Mouse (Mus musculus): Measurements from ENCODE around the gene Mcf2. TPM values are rescaled to one million over a fixed set of nuclear protein-coding genes. Genes with fewer than 3 reads are reported as not detected.

Mcf2 gene
- polyA plus RNA-seq, 1 experiment from 2014 or later = 1.7 TPM

- Histone ChIP-seq H3K9me3 (no peaks in the 10 kb centered on the region), H3K4me3 (no peak overlapping the region), H3K27me3 (ENCODE audit: poor library complexity, severe bottlenecking) (no peaks in the 10 kb centered on the region), H3K27ac (no peak overlapping the region), H3K4me1 (peaks cover 10% of the 10 kb centered on the region), H3K36me3 (replicated peaks) (no peaks in the 10 kb centered on the region)
- WGBS = 87% methylated on average over 4 of the region's 4 CpGs
- DNase-seq (ENCODE audit: extremely low spot score, low spot score) = no peak
Observed at GRCm38 (mm10) chrX:60021007-60021406, 157.9 kb downstream of the Mcf2 start.

DNA sequence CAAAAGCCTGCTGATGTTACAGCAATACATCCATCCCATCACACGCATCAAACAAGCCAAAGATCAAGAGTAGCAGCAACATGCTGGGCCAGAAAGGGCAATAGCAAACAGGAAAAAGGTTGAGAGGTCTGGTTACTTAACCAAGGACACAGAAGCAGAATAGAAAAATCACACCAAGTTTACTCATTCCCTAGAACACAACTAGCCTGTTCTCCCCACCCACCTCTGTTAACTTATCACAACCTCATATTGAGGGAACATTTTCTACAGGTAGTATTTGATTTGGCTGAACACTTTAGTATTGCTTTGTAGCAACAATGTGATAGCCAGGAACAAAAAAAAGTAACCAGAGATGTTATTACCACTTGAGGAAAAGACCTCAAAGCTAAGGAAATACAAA, 164.3 kb downstream of the Mcf2 start:
- Histone ChIP-seq H3K4me3 (no peak overlapping the region), H3K27ac (no peak overlapping the region), H3K36me3 (replicated peaks) (no peaks in the 10 kb centered on the region), H3K27me3 (ENCODE audit: poor library complexity, severe bottlenecking) (no peaks in the 10 kb centered on the region), H3K4me1 (no peaks in the 10 kb centered on the region), H3K9me3 (no peaks in the 10 kb centered on the region)
- DNase-seq (ENCODE audit: extremely low spot score, low spot score) = no peak
- WGBS = 100% methylated on average over 1 of the region's 1 CpGs

- DNase-seq (ENCODE audit: extremely low spot score, low spot score) = no peak
- H3K9me3 ChIP-seq = no peaks in the 10 kb centered on the region
- H3K27me3 ChIP-seq (ENCODE audit: poor library complexity, severe bottlenecking) = no peaks in the 10 kb centered on the region
- no peaks in the 10 kb centered on the region for H3K4me1 ChIP-seq
- H3K27ac ChIP-seq = no peak overlapping the region
- no peak overlapping the region for H3K4me3 ChIP-seq
- H3K36me3 ChIP-seq (replicated peaks) = no peaks in the 10 kb centered on the region
Observed at GRCm38 (mm10) chrX:60013084-60013676, 165.7 kb downstream of the Mcf2 start.

Other genes with a start within 250 kb of the Mcf2 start
- gene F9, start 179.6 kb downstream of the Mcf2 start, polyA plus RNA-seq (2016; fragmentation: Nextera tagmentation; extraction: Ambion mirVana) = not detected in 2 replicates

All from forebrain, embryonic 10.5 days (tissue).